Mouse (Mus musculus): ENCODE measurements at regions not wholly inside any gene's neighbourhood (a gene's known extent, or its start where the extent isn't known, plus 50 kb on each side); places are given as distances from the start of the nearest gene placed in this dataset.
"Not testable (repeated sequence)": the region's sequence is repeated elsewhere in the genome, so short reads cannot be mapped to it uniquely, and the experiment has no call there.

DNA sequence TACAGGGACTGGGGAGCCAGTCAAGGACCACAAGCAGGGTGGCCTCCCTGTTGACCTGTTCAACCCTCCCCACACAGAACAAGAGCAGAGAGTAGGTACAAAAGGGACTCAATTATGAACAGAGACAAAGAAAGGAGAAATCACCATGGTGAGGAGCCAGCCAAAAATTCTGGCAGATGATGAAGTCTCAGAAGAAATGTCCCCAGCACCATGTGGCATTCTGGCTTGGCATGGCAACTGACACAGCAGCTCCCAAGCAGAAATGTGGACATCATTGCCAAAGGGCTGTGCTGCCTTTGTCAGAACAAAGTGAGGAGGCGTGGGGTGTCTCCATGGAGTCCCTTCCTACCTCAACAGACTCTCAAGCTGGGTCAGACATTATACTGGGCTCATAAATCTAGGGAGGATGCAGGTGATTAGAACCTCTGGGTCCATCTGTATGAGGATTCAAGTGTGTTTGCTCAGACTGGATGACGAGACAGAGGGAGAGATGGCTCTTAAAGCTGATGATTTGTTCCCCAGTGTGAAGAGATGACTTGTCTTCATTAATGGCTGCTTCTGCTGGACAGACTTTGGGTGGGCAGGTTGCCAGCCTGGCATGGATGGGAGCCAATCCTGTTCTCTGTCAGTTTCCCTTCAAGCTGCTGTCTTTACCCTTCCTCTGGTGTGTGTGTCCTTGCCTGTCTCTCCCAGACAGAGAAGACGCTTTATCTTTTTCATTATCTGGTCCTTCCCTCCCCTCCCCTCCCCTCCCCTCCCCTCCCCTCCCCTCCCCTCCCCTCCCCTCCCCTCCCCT is 120.5 kb upstream of the Fhl2 start:
- no peaks in the 10 kb centered on the region for H3K4me1 ChIP-seq (ENCODE audit: control insufficient read depth, insufficient read depth, low read length)
- H3K4me3 ChIP-seq (replicated peaks; ENCODE audit: control insufficient read depth, low read depth, low read length) = no peak overlapping the region
- TF ChIP-seq POLR2A (IDR thresholded peaks at IDR 0.05; ENCODE audit: borderline replicate concordance, control insufficient read depth, low read depth, low read length) (no peak), CTCF (IDR thresholded peaks at IDR 0.05; ENCODE audit: control insufficient read depth, insufficient read depth, low read length) (no peak)
- WGBS = 69% methylated on average over 3 of the region's 3 CpGs
- no peak overlapping the region for H3K27ac ChIP-seq (ENCODE audit: control insufficient read depth, insufficient read depth, low read depth, low read length, poor library complexity)

DNA sequence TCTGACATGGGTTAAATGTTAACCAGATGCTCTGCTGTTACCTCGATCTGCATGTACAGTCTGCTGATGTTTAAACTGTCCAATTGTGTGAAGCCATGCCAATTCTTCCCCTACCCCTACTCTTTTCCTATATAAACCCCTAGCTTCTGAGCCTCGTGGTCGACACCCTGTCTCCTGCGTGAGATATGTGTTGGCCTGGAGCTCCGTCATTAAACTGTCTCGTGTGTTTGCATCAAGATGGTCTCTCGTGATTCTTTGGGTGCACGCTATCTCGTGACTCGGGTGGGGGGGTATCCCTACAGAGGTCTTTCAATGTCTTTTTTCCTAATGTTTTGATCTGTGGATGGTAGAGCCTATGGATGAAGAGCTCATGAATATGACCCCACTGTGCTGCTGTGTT is 110.9 kb upstream of the Nck2 start:
- 90% methylated on average over 10 of the region's 10 CpGs for WGBS
- not testable (repeated sequence) for H3K4me1 ChIP-seq (ENCODE audit: control insufficient read depth, insufficient read depth, low read length); H3K4me3 ChIP-seq (replicated peaks; ENCODE audit: control insufficient read depth, low read depth, low read length); H3K27ac ChIP-seq (ENCODE audit: control insufficient read depth, insufficient read depth, low read depth, low read length, poor library complexity)

DNA sequence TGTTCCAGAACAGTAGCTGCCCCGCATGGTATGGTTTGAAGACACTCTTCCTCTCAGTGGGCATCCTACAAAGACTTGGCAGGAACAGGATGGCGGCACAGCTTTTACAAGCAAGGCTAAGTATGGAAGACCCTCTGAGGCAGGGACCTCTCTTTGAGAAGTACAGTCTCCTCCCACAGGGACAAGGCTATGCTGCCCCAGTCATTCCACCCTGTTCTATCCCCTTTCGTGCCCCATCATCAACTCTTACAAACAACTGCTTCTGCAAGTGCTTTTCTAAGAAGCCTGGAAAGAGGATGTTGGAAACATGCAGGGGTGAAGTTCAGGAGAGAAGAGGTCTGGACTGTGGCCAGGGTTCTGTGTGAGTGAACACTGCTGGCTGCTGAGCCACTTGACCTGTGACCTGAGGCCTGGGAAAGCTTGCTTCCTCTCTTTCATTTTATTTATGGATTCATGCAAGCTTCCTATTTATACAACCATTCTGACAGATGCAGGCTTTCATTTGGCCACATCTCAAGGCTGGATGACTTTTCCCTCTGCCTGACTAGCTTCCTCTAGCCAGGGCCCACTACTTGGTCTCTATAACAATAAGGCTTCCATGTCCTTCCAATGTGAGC is 107.1 kb upstream of the Nck2 start:
- H3K4me1 ChIP-seq (ENCODE audit: control insufficient read depth, insufficient read depth, low read length) = no peaks in the 10 kb centered on the region
- WGBS = 78% methylated on average over 3 of the region's 3 CpGs
- H3K4me3 ChIP-seq (replicated peaks; ENCODE audit: control insufficient read depth, low read depth, low read length) = no peak overlapping the region
- no peak overlapping the region for H3K27ac ChIP-seq (ENCODE audit: control insufficient read depth, insufficient read depth, low read depth, low read length, poor library complexity)
- TF ChIP-seq POLR2A (IDR thresholded peaks at IDR 0.05; ENCODE audit: borderline replicate concordance, control insufficient read depth, low read depth, low read length) (no peak), CTCF (IDR thresholded peaks at IDR 0.05; ENCODE audit: control insufficient read depth, insufficient read depth, low read length) (no peak)

DNA sequence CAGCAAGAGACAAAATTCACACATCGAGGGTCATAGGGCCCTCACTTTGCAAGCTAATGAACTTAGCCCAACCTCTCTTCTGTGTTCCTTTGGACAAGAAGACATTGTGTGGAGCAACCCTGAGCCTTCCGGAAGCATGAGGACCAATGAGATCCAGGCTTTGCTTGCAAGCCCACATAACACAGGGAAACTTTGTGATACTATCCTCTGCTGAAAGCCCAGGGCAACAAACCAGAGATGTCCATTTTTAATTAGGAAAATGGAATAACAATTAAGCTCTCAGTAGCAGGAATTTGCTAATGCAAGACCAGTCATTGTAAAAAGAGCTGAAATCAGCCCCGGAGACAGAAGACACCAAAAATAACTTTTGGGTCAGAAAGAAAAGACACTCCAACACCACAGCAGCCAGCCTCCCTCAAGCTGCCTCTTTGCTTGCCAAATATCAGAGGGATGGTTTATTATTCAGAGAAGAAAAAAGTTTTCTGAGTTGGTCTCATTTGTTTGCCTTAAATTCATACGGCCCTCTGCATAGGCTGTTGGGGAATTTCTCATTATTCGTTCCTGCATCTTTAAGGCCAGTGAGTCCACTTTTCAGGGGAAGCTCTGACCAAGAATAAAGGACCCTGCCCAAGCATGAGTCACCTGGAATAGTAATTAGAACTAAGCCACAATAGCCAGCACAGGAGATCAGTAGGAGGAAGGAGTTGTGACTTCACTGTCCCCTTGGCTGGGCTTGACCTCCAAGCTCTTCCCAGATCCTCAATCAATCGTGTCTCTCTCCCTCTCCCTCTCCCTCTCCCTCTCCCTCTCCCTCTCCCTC is 106.1 kb upstream of the Nck2 start:
- Histone ChIP-seq H3K4me3 (replicated peaks; ENCODE audit: control insufficient read depth, low read depth, low read length) (no peak overlapping the region), H3K4me1 (ENCODE audit: control insufficient read depth, insufficient read depth, low read length) (no peaks in the 10 kb centered on the region), H3K27ac (ENCODE audit: control insufficient read depth, insufficient read depth, low read depth, low read length, poor library complexity) (no peak overlapping the region)
- WGBS = 76% methylated on average over 6 of the region's 6 CpGs
- TF ChIP-seq CTCF (IDR thresholded peaks at IDR 0.05; ENCODE audit: control insufficient read depth, insufficient read depth, low read length) (no peak), POLR2A (IDR thresholded peaks at IDR 0.05; ENCODE audit: borderline replicate concordance, control insufficient read depth, low read depth, low read length) (no peak)

GRCm38 (mm10) chr1:43342848-43343247 is 101.5 kb upstream of the Nck2 start:
- Histone ChIP-seq H3K4me3 (replicated peaks; ENCODE audit: control insufficient read depth, low read depth, low read length) (no peak overlapping the region), H3K27ac (ENCODE audit: control insufficient read depth, insufficient read depth, low read depth, low read length, poor library complexity) (no peak overlapping the region), H3K4me1 (ENCODE audit: control insufficient read depth, insufficient read depth, low read length) (no peaks in the 10 kb centered on the region)
- no peak for TF ChIP-seq CTCF (IDR thresholded peaks at IDR 0.05; ENCODE audit: control insufficient read depth, insufficient read depth, low read length)
- no peak for TF ChIP-seq POLR2A (IDR thresholded peaks at IDR 0.05; ENCODE audit: borderline replicate concordance, control insufficient read depth, low read depth, low read length)
- 66% methylated on average over 2 of the region's 2 CpGs for WGBS

- H3K27ac ChIP-seq (ENCODE audit: control insufficient read depth, insufficient read depth, low read depth, low read length, poor library complexity) = no peak overlapping the region
- no peaks in the 10 kb centered on the region for H3K4me1 ChIP-seq (ENCODE audit: control insufficient read depth, insufficient read depth, low read length)
- no peak overlapping the region for H3K4me3 ChIP-seq (replicated peaks; ENCODE audit: control insufficient read depth, low read depth, low read length)
- WGBS = 49% methylated on average over 2 of the region's 2 CpGs
- TF ChIP-seq POLR2A (IDR thresholded peaks at IDR 0.05; ENCODE audit: borderline replicate concordance, control insufficient read depth, low read depth, low read length) (no peak), CTCF (IDR thresholded peaks at IDR 0.05; ENCODE audit: control insufficient read depth, insufficient read depth, low read length) (no peak)
These were observed 101.0 kb upstream of the Nck2 start for GRCm38 (mm10) chr1:43343410-43343809.

DNA sequence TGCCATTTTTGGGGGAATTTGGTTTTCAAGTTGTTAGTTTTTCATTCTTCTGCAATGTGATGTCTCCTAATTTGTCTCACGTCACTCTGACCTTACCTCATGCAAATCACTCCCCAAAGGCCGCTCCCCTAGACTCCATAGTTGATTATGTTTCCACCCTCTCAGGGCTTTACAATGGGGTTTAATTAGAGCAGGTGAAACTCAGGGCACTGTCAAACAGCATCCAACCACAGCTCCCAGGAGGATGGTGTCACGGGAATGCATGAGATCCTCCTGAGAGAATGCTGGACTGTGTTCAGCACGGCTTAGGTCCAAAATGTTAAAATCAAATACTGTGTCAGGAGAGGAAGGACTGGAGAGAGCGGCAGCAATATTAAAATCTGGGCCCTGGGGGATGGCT is 100.4 kb upstream of the Nck2 start:
- no peak overlapping the region for H3K4me3 ChIP-seq (replicated peaks; ENCODE audit: control insufficient read depth, low read depth, low read length)
- H3K27ac ChIP-seq (ENCODE audit: control insufficient read depth, insufficient read depth, low read depth, low read length, poor library complexity) = no peak overlapping the region
- no peaks in the 10 kb centered on the region for H3K4me1 ChIP-seq (ENCODE audit: control insufficient read depth, insufficient read depth, low read length)
- WGBS = 77% methylated on average over 5 of the region's 5 CpGs
- TF ChIP-seq CTCF (IDR thresholded peaks at IDR 0.05; ENCODE audit: control insufficient read depth, insufficient read depth, low read length) = no peak

GRCm38 (mm10) chr1:43347152-43347551 is 97.2 kb upstream of the Nck2 start:
- no peak overlapping the region for H3K4me3 ChIP-seq (replicated peaks; ENCODE audit: control insufficient read depth, low read depth, low read length)
- H3K27ac ChIP-seq (ENCODE audit: control insufficient read depth, insufficient read depth, low read depth, low read length, poor library complexity) = no peak overlapping the region
- H3K4me1 ChIP-seq (ENCODE audit: control insufficient read depth, insufficient read depth, low read length) = no peaks in the 10 kb centered on the region
- 78% methylated on average over 4 of the region's 4 CpGs for WGBS
- no peak for TF ChIP-seq CTCF (IDR thresholded peaks at IDR 0.05; ENCODE audit: control insufficient read depth, insufficient read depth, low read length)
- TF ChIP-seq POLR2A (IDR thresholded peaks at IDR 0.05; ENCODE audit: borderline replicate concordance, control insufficient read depth, low read depth, low read length) = no peak
